Mouse (Mus musculus): ENCODE results near the gene Rassf3.

GRCm38 (mm10) chr10:121363201-121363600, 112.9 kb downstream of the Rassf3 start:
- no peak for TF ChIP-seq CHD2 (IDR thresholded peaks at IDR 0.05; ENCODE audit: low read depth, low read length)
- no peak for TF ChIP-seq ZNF384 (IDR thresholded peaks at IDR 0.05; ENCODE audit: low read depth, low read length)
- TF ChIP-seq HCFC1 (IDR thresholded peaks at IDR 0.05; ENCODE audit: borderline replicate concordance, insufficient read depth, low read length) = no peak
- no peak for TF ChIP-seq ZC3H11A (IDR thresholded peaks at IDR 0.05; ENCODE audit: borderline replicate concordance, low read depth, low read length)
- TF ChIP-seq MAFK (IDR thresholded peaks at IDR 0.05; ENCODE audit: insufficient read depth, low read depth, low read length) = no peak
